Mouse (Mus musculus): ENCODE results near the gene Ggt5.

The Ggt5 gene

GRCm38 (mm10) chr10:75657772-75658171 is 68.6 kb downstream of the Ggt5 start:
- no peak for DNase-seq

GRCm38 (mm10) chr10:75661381-75661780 is 72.2 kb downstream of the Ggt5 start:
- DNase-seq = no peak

GRCm38 (mm10) chr10:75661876-75662275 is 72.7 kb downstream of the Ggt5 start:
- no peak for DNase-seq

DNA sequence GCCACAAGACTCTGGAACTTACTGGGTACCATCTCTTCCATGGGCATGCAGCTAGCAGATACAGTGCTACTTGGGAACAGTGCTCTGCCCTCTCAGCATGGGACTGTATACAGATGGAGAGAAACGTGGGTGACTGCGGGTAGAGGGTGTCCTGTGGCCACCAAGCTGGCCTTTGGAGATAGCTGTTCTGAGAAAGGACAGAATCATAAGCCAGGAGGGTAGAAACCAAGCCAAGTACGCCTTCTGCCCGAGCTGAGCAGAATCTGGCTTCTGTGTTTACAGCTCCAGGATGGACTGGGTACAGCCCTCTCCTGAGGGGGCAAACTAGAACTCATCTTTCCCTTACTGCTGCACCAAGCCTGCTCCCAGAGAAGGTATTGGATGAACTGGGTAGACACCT is 73.4 kb downstream of the Ggt5 start:
- no peak for DNase-seq

- DNase-seq = no peak
Observed at GRCm38 (mm10) chr10:75664673-75665270, 75.6 kb downstream of the Ggt5 start.

DNA sequence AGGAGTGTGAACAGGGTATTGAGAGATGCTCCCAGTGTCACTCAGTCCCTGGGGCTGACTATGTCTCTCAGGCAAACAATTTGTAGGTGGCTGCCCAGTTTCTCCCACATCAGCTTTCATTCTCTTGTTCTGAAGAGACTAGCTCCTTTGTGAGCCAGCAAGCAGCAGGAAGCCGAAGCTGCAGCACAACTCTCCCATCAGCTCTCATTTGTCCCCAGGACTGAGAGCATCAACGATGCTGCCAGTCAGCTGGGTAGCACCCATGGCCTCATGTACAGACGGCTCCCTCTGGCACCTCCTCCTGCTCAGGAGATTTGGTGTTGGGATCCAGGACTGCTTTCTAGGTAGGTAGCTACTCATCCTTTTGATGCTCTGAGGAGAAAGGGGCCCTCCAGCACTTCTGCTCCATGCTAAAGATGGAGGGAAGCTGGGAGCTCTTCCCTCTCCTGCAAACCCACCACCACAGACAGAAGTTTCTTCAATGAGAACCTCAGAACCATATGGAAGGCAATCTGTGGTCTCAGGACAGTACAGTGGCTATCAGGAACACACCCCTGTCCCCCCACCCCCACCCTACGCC is 77.4 kb downstream of the Ggt5 start:
- DNase-seq = no peak

Measured in kidney, postnatal 14 days (tissue).